Mouse (Mus musculus) liver, adult 2 months (tissue): ENCODE results near the gene Olfr523.

ENCODE experiments used
- CTCF ChIP-seq: fragments of 200-500 bp; IDR thresholded peaks from 2 replicates; pipeline ENCODE4 v1.5.1; 2011; ENCODE audit warnings: low read depth, low read length, control low read depth
- POLR2A ChIP-seq: fragments of 200-500 bp; IDR thresholded peaks from 2 replicates; pipeline ENCODE4 v1.6.1; 2011; ENCODE audit warnings: low read length, control low read depth; ENCODE audit not compliant: insufficient read depth; ENCODE audit errors: extremely low read depth

- no peak for TF ChIP-seq CTCF
- no peak for TF ChIP-seq POLR2A
These were observed 37.8 kb upstream of the Olfr523 start for GRCm38 (mm10) chr7:140135106-140135770.
